Mouse (Mus musculus): ENCODE data around the gene Cel.
"Not testable (repeated sequence)": the region's sequence is repeated elsewhere in the genome, so short reads cannot be mapped to it uniquely, and the experiment has no call there.

Gene Cel

GRCm38 (mm10) chr2:28523643-28524117, 39.5 kb downstream of the Cel start:
- DNase-seq (ENCODE audit: extremely low read depth, insufficient read length, low spot score): peak; percentile 94

GRCm38 (mm10) chr2:28522166-28522565, 41.0 kb downstream of the Cel start:
- no peak for DNase-seq (ENCODE audit: extremely low read depth, insufficient read length, low spot score)

- no peak for DNase-seq (ENCODE audit: extremely low read depth, insufficient read length, low spot score)
Measured at GRCm38 (mm10) chr2:28521571-28522151, 41.5 kb downstream of the Cel start.

DNA sequence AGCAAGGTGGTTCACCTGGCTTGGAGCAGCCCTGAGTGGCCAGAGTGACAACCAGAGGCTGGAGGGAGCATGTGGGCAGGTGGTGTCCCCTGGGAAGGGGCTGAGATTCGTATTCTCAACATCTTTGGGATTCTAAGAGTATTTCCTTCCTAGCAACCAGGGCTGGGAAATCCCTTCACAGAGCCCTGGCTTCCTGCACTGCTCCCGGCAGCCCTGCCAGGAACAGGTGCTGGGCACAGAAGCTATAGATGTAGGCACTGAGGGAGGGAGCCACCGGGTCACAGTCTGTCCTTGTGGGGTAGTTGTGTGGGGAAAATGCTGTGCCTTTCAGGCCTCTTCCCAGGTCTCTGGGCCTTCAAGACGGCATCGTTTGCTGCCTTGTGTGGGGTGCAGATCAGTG, 42.6 kb downstream of the Cel start:
- no peak for DNase-seq (ENCODE audit: extremely low read depth, insufficient read length, low spot score)

DNA sequence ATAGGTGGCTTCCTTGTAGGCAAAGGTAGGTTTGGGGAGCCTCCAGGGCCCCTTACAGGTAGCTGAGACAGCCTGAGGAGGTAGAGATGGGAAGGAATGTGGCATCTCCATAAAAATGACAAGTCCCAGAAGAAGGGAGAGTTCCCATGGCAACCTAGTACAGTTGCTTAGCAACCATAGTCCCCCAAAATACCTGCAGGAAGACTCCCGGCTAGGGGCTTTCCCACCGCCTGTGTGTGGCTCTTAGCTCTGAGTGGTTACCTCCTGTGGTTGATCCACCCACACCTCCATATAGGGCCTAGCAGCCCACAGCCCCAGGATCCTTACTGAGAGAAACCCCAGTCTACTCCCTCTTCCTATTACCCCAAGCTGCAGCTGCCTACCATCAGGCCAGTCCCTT, 45.0 kb downstream of the Cel start:
- DNase-seq (ENCODE audit: extremely low read depth, insufficient read length, low spot score): no peak

GRCm38 (mm10) chr2:28517206-28517909, 45.8 kb downstream of the Cel start:
- peak; percentile 71 for DNase-seq (ENCODE audit: extremely low read depth, insufficient read length, low spot score)

- no peak for DNase-seq (ENCODE audit: extremely low read depth, insufficient read length, low spot score)
Measured at GRCm38 (mm10) chr2:28514489-28514888, 48.7 kb downstream of the Cel start.

- DNase-seq (ENCODE audit: extremely low read depth, insufficient read length, low spot score): no peak
Measured at GRCm38 (mm10) chr2:28513431-28514370, 49.5 kb downstream of the Cel start.

DNA sequence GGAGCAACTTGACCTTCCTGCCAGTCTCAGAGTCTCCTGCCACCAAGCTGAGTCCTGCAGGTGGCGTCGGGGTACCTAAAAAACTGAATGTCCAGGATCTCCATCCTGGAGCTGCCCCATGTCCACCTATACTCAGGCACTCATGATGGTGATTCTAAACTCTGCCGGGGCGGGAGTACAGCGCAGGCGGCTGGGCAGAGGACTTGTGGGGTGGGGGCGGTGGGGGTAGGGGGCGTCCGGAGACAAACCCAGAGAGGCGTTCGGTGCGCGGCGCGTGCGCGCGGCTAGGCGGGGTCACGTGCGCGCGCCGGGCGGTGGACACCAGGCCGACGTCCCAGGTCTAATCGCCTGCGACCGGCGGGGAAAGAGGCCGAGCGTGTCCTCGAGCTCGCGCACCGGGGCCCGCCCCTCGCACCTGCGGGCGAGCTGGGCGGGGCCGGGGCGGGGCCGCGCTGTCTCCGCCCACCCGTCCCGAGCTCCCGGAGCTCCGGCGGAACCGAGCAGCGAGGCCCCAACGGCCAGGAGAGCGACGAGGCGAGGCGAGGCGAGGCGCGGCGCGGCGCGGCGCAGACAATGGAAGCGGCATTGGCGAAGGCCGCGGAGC, 50.3 kb downstream of the Cel start, which contains the start of gene Ralgds:
Gene Ralgds (plus strand): TSS at position 328 of the 604 bp plus-strand sequence.
- DNase-seq (ENCODE audit: extremely low read depth, insufficient read length, low spot score): no peak

DNA sequence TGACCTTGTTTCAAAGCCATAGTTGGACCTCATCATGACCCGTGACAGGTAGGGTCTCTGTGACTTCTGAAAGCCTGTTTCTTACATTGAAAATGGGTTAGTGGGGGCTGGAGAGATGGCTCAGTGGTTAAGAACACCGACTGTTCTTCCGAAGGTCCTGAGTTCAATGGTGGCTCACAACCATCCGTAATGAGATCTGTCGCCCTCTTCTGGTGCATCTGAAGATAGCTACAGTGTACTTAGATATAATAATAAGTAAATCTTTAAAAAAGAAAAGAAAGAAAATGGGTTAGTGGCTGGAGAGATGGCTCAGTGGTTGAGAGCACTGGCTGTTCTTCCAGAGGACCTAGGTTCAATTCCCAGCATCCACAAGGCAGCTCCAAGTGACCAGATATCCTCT, 51.6 kb downstream of the Cel start:
- not testable (repeated sequence) for DNase-seq (ENCODE audit: extremely low read depth, insufficient read length, low spot score)

DNA sequence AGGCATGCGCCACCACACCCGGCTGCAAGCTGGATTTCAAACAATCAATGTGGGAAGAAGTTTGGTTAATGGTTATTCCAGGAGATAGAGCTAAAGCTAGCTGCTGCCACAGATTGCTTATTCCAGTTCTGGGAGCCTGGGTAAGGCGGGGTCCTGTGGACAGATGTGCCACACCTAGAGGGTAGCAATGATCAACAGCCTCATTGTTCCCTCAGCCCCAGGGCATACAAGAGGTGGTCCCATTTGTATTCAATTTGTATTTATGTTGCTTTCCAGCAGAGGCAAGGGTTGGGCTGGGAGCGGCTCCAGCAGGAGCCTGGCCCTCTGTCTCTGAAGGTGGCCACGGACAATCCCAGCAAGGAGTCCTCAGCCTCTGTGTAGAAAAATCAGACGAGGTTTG, 56.9 kb downstream of the Cel start:
- no peak for DNase-seq (ENCODE audit: extremely low read depth, insufficient read length, low spot score)

- DNase-seq (ENCODE audit: extremely low read depth, insufficient read length, low spot score): no peak
Measured at GRCm38 (mm10) chr2:28505795-28506194, 57.4 kb downstream of the Cel start, which contains the start of gene Gm10134. Gene Gm10134 (plus strand): TSS chr2:28506095.

Data from 3134 (cell line).